Comparison of ENCODE assay signal across 18 mouse cellular contexts in the genomic region with DNA sequence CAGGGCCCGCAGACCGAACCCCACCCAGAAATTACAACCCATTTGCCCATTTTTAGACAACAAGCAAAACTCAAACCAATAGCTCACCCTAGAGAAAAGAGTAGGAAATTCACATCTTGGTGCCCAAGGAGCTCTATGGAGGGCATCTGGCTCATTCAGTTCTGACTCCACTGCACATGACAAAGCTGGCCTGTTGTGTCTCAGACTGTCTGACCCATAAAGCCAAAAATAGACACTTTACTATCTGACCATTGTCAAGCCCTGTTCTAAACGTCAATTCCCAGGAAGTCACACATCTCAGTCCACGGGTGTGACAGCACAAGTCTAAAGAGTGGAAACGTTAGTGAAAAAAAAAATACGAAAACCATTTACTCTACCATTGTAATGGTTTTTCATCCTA.
DNase-seq lines count a peak whose midpoint lies in the region; ATAC-seq and TF ChIP-seq lines count a peak whose summit lies in the region.
"Had no signal": no experiment of that assay in that cellular context is flagged by ENCODE, and none has a peak within 500 bp of the region (broad histone marks: within the 10 kb centered on the region; RNA-seq: fewer than 3 reads in every experiment).

No protein-coding gene starts in this region.

- 39% methylated on average over 6 of the region's 6 CpGs for WGBS in heart, adult 2 months
- 44% methylated on average over 6 of the region's 6 CpGs for WGBS in heart, embryonic 13.5 days
- WGBS in heart, postnatal 0 days, result 41% methylated on average over 6 of the region's 6 CpGs

- H3K4me1 ChIP-seq in heart, adult 2 months (ENCODE audit: control insufficient read depth, insufficient read depth, low read length), result peaks cover 9% of the 10 kb centered on the region
- peaks cover 47% of the 10 kb centered on the region for H3K4me1 ChIP-seq in heart, embryonic 13.5 days
- H3K4me1 ChIP-seq in heart, postnatal 0 days (ENCODE audit: control insufficient read depth, insufficient read depth), result peaks cover 30% of the 10 kb centered on the region

- no peak overlapping the region for H3K4me3 ChIP-seq in heart, adult 2 months
- H3K4me3 ChIP-seq in heart, embryonic 13.5 days, result no peak overlapping the region
- H3K4me3 ChIP-seq in heart, postnatal 0 days (ENCODE audit: low read depth, low read length), result no peak overlapping the region
- H3K4me3 ChIP-seq: embryonic facial prominence, embryonic 12.5 days; forebrain, embryonic 15.5 days; hindbrain, embryonic 10.5 days; hindbrain, embryonic 15.5 days; kidney, embryonic 15.5 days had no signal

- intact Hi-C loops in heart, adult 2 months (cut with DNase I), result loop anchor here (5.0 kb wide), 2 partner anchors 80 to 160 kb away; no protein-coding TSS in a partner anchor
- intact Hi-C loops in heart, postnatal 36 days (cut with DNase I), result loop anchor here (5.0 kb wide), 2 partner anchors 80 to 160 kb away; no protein-coding TSS in a partner anchor

- H3K27me3 ChIP-seq in heart, adult 2 months (ENCODE audit: control insufficient read depth, insufficient read depth, low read length), result no peaks in the 10 kb centered on the region
- H3K27me3 ChIP-seq in heart, embryonic 13.5 days (replicated peaks), result peaks cover 56% of the 10 kb centered on the region
- 0 out of 2 replicates have a peak, but pooled peaks cover 5% of the 10 kb centered on the region for H3K27me3 ChIP-seq in heart, postnatal 0 days (ENCODE audit: control insufficient read depth, insufficient read depth, low read length)
- H3K27me3 ChIP-seq: CH12.LX; embryonic facial prominence, embryonic 12.5 days; forebrain, embryonic 15.5 days; hindbrain, embryonic 15.5 days; kidney, embryonic 15.5 days had no signal

- DNase-seq in heart, adult 2 months, result peak in 1 of 2 experiments; percentile 47
- no peak for DNase-seq in heart, postnatal 36 days
- DNase-seq in Muller cell, postnatal 12 days (ENCODE audit: inconsistent ontology term), result peak; percentile 7
- DNase-seq in heart, postnatal 0 days (ENCODE audit: low spot score), result peak; percentile 82
- no peak for DNase-seq in spleen, postnatal 36 days (ENCODE audit: low spot score in 2 of 2)
- DNase-seq in cerebellum, postnatal 14 days, result no peak
- DNase-seq: adrenal gland, adult 2 months; adrenal gland, postnatal 25 days; cerebellum, adult 2 months; cerebellum, postnatal 10 days had no signal

- H3K9ac ChIP-seq in heart, adult 2 months (ENCODE audit: low read depth, low read length), result no peak overlapping the region
- H3K9ac ChIP-seq in heart, embryonic 13.5 days, result no peak overlapping the region
- no peak overlapping the region for H3K9ac ChIP-seq in heart, postnatal 0 days (replicated peaks; ENCODE audit: low read depth, low read length)
- H3K9ac ChIP-seq: embryonic facial prominence, embryonic 12.5 days; forebrain, embryonic 15.5 days; hindbrain, embryonic 15.5 days; kidney, embryonic 15.5 days had no signal

- no peak for TF ChIP-seq POLR2A in heart, adult 2 months (IDR thresholded peaks at IDR 0.05; ENCODE audit: insufficient read depth, low read depth, low read length)

- peaks cover 6% of the 10 kb centered on the region; the same call in 1 of the 2 replicates for H3K9me3 ChIP-seq in heart, embryonic 13.5 days
- H3K9me3 ChIP-seq in heart, postnatal 0 days (replicated peaks; ENCODE audit: control insufficient read depth, low read length), result no peaks in the 10 kb centered on the region
- H3K9me3 ChIP-seq: embryonic facial prominence, embryonic 12.5 days; forebrain, embryonic 15.5 days; hindbrain, embryonic 10.5 days; hindbrain, embryonic 15.5 days; kidney, embryonic 15.5 days had no signal

- TF ChIP-seq CTCF in heart, adult 2 months (IDR thresholded peaks at IDR 0.05), result peak; percentile 30; the same call in 1 of the 2 replicates
- 0 out of 2 replicates have a peak, but pooled peaks have one; percentile 7 for TF ChIP-seq CTCF in heart, postnatal 0 days (IDR thresholded peaks at IDR 0.05; ENCODE audit: low read depth)

- peak overlapping the region; percentile 55 for H3K27ac ChIP-seq in heart, adult 2 months
- peak overlapping the region; percentile 70 for H3K27ac ChIP-seq in heart, embryonic 13.5 days (replicated peaks)
- H3K27ac ChIP-seq in heart, postnatal 0 days (ENCODE audit: low read depth), result peak overlapping the region; percentile 62; the same call in 1 of the 2 replicates
- H3K27ac ChIP-seq: embryonic facial prominence, embryonic 12.5 days; forebrain, embryonic 15.5 days; hindbrain, embryonic 10.5 days; hindbrain, embryonic 15.5 days; kidney, embryonic 15.5 days had no signal

- H3K79me2 ChIP-seq in heart, adult 2 months (replicated peaks; ENCODE audit: control insufficient read depth, insufficient read depth, low read length), result no peaks in the 10 kb centered on the region

- no peak for ATAC-seq in heart, embryonic 13.5 days (ENCODE audit: extremely low read depth, insufficient number of reproducible peaks, low FRiP score, low TSS enrichment)
- ATAC-seq in heart, postnatal 0 days (ENCODE audit: insufficient read depth, low read depth), result peak; percentile 74
- ATAC-seq: forebrain, embryonic 15.5 days; intestine, embryonic 16.5 days had no signal

- no peak overlapping the region; the same call in 1 of the 2 replicates for H3K4me2 ChIP-seq in heart, embryonic 13.5 days
- no peak overlapping the region for H3K4me2 ChIP-seq in heart, postnatal 0 days (ENCODE audit: low read depth, low read length)
- H3K4me2 ChIP-seq: embryonic facial prominence, embryonic 12.5 days; forebrain, embryonic 15.5 days; hindbrain, embryonic 15.5 days; kidney, embryonic 15.5 days had no signal

- no peak; the same call in 1 of the 2 replicates for TF ChIP-seq EP300 in heart, adult 2 months (IDR thresholded peaks at IDR 0.05; ENCODE audit: insufficient read depth, low read depth, low read length)
- TF ChIP-seq EP300 in heart, postnatal 0 days (IDR thresholded peaks at IDR 0.05; ENCODE audit: low read depth), result 0 out of 2 replicates have a peak, but pooled peaks have one; percentile 57

- no peaks in the 10 kb centered on the region; the same call in none of the 2 replicates for H3K36me3 ChIP-seq in heart, adult 2 months (ENCODE audit: control insufficient read depth, insufficient read depth, low read length)
- no peaks in the 10 kb centered on the region for H3K36me3 ChIP-seq in heart, embryonic 13.5 days
- H3K36me3 ChIP-seq in heart, postnatal 0 days (replicated peaks; ENCODE audit: control insufficient read depth, insufficient read depth, low read length), result no peaks in the 10 kb centered on the region
- H3K36me3 ChIP-seq: embryonic facial prominence, embryonic 12.5 days; forebrain, embryonic 15.5 days; hindbrain, embryonic 10.5 days; hindbrain, embryonic 15.5 days; kidney, embryonic 15.5 days had no signal

Comparison
In these comparisons a context has a peak if more than half of its experiments do, and no peak if none do; other contexts are left out.
1. DNase-seq: peak in Muller cell, postnatal 12 days (single experiment) and heart, postnatal 0 days (single experiment); none in heart, postnatal 36 days (0 of 2), spleen, postnatal 36 days (0 of 2) and cerebellum, postnatal 14 days (0 of 2).
2. Peak in every context shown above with its lines, with median percentiles within 50 percentile points of each other: H3K27ac ChIP-seq.